Mouse (Mus musculus): Measurements from ENCODE around the gene Aebp1. TPM values are rescaled to one million over a fixed set of nuclear protein-coding genes. Genes with fewer than 3 reads are reported as not detected.

The Aebp1 gene
- polyA plus RNA-seq, 1 experiment from 2014 or later = 20.5 TPM

- no peak overlapping the region for H3K4me2 ChIP-seq
- no peak overlapping the region for H3K9ac ChIP-seq
- peaks cover 8% of the 10 kb centered on the region for H3K4me1 ChIP-seq
- H3K27me3 ChIP-seq = no peaks in the 10 kb centered on the region
- H3K27ac ChIP-seq = no peak overlapping the region
- H3K36me3 ChIP-seq (replicated peaks) = no peaks in the 10 kb centered on the region
- 97% methylated on average over 2 of the region's 2 CpGs for WGBS
- ATAC-seq (ENCODE audit: low FRiP score) = no peak
- no peak overlapping the region for H3K4me3 ChIP-seq (replicated peaks)
- no peaks in the 10 kb centered on the region for H3K9me3 ChIP-seq
Measured at GRCm38 (mm10) chr11:5841751-5842150, 20.0 kb upstream of the Aebp1 start.

- H3K9me3 ChIP-seq = no peaks in the 10 kb centered on the region
- no peak overlapping the region for H3K4me2 ChIP-seq
- no peak overlapping the region for H3K4me3 ChIP-seq (replicated peaks)
- WGBS = 88% methylated on average over 3 of the region's 3 CpGs
- H3K27me3 ChIP-seq = no peaks in the 10 kb centered on the region
- no peak for ATAC-seq (ENCODE audit: low FRiP score)
- H3K36me3 ChIP-seq (replicated peaks) = no peaks in the 10 kb centered on the region
- no peak overlapping the region for H3K27ac ChIP-seq
- H3K4me1 ChIP-seq = no peaks in the 10 kb centered on the region
- no peak overlapping the region for H3K9ac ChIP-seq
Measured at GRCm38 (mm10) chr11:5843131-5843530, 18.6 kb upstream of the Aebp1 start.

DNA sequence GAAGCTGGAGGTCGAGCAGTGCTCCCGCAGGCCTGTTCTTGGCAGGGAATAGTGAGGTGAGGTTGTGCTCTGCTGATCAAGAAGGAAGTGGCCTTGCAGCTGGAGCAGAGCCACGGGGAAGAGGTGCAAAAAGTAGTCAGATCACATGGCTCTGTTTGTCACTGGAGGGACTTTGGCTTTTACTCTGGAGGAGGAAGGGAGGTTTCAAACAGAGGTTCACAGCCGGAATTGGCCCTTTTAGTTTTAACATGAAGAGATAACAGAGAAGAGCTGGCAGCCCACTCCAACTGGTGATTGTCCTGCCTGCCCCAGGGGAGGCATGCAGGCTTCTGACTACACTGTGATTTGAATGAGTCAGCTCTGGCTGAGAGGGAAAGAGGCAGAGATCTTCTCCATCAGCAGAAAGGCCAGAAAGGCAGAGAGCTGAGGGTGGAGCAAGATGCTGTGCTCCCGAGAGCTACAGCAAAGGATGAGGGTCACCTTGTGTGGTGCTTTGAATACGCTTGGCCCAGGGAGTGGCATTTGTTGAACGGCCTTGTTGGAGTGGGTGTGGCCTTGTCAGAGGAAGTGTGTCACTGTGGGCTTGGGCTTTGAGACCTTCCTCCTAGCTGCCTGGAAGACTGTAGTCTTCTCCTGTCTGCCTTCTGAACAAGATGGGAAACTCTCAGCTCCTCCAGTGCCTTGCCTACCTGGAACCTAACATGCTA lies 15.0 kb upstream of the Aebp1 start:
- WGBS = 81% methylated on average over 7 of the region's 7 CpGs
- no peaks in the 10 kb centered on the region for H3K36me3 ChIP-seq (replicated peaks)

GRCm38 (mm10) chr11:5848741-5849140 lies 13.0 kb upstream of the Aebp1 start:
- H3K27ac ChIP-seq = no peak overlapping the region

More for the DNA sequence above, 15.0 kb upstream of the Aebp1 start:
- H3K4me3 ChIP-seq (replicated peaks) = no peak overlapping the region
- ATAC-seq (ENCODE audit: low FRiP score) = no peak
- H3K9me3 ChIP-seq = no peaks in the 10 kb centered on the region
- no peak overlapping the region for H3K27ac ChIP-seq
- H3K9ac ChIP-seq = no peak overlapping the region
- H3K4me2 ChIP-seq = no peak overlapping the region
- H3K4me1 ChIP-seq = peaks cover 2% of the 10 kb centered on the region; the same call in 1 of the 2 replicates
- H3K27me3 ChIP-seq = no peaks in the 10 kb centered on the region

DNA sequence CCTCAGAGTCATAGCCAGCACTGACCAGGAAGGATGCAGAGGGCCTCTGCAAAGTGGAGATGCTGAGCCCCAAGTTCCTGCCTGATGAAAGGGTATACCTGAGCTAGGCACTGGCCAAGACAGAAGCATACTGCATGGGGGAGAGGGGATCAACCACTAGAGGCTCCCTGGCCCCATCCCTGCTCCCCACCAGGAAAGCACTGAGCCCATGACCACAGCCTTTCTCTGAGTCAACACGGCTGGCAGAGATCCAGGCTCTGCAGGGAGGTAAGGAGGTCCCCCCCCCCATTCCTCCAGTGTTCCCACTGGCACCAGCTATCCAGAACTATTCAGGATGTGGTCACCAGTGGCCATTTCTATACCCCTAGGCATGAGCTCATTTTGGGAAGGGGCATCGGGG lies 12.4 kb upstream of the Aebp1 start:
- H3K4me1 ChIP-seq = peaks cover 2% of the 10 kb centered on the region; the same call in 1 of the 2 replicates
- H3K27ac ChIP-seq = no peak overlapping the region
- no peaks in the 10 kb centered on the region for H3K9me3 ChIP-seq
- H3K27me3 ChIP-seq = no peaks in the 10 kb centered on the region
- no peak overlapping the region for H3K9ac ChIP-seq
- no peak for ATAC-seq (ENCODE audit: low FRiP score)
- no peak overlapping the region for H3K4me2 ChIP-seq
- WGBS = 63% methylated on average over 2 of the region's 2 CpGs
- no peak overlapping the region for H3K4me3 ChIP-seq (replicated peaks)
- no peaks in the 10 kb centered on the region for H3K36me3 ChIP-seq (replicated peaks)

More at GRCm38 (mm10) chr11:5848741-5849140, 13.0 kb upstream of the Aebp1 start:
- no peak overlapping the region for H3K4me3 ChIP-seq (replicated peaks)
- no peaks in the 10 kb centered on the region for H3K9me3 ChIP-seq
- WGBS = 52% methylated on average over 6 of the region's 6 CpGs
- no peak overlapping the region for H3K9ac ChIP-seq
- peaks cover 2% of the 10 kb centered on the region; the same call in 1 of the 2 replicates for H3K4me1 ChIP-seq
- no peak overlapping the region for H3K4me2 ChIP-seq
- no peaks in the 10 kb centered on the region for H3K27me3 ChIP-seq
- H3K36me3 ChIP-seq (replicated peaks) = no peaks in the 10 kb centered on the region
- peak; percentile 53 for ATAC-seq (ENCODE audit: low FRiP score)

DNA sequence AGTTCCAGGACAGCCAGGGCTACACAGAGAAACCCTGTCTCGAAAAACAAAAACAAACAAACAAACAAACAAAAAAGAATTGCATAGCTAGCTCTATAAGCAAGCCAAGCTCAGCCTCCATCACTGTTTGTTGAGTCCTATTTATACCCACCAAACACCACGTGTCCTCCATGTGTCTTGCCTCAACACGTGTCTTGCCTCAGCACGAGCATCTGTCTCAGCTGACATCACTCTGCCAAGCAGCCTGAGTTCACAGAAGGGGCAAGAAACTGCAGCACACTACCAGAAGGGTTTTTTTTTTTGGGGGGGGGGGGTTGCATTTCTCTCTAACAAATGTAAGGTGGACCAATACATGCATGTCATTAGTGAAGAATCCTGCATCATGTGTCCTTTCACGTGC lies 11.3 kb upstream of the Aebp1 start:
- no peak overlapping the region for H3K9ac ChIP-seq
- no peaks in the 10 kb centered on the region for H3K36me3 ChIP-seq (replicated peaks)
- H3K4me3 ChIP-seq (replicated peaks) = no peak overlapping the region
- H3K4me1 ChIP-seq = peaks cover 2% of the 10 kb centered on the region; the same call in 1 of the 2 replicates
- WGBS = 75% methylated on average over 5 of the region's 5 CpGs
- H3K9me3 ChIP-seq = no peaks in the 10 kb centered on the region
- H3K27ac ChIP-seq = no peak overlapping the region
- no peak for ATAC-seq (ENCODE audit: low FRiP score)
- no peak overlapping the region for H3K4me2 ChIP-seq
- no peaks in the 10 kb centered on the region for H3K27me3 ChIP-seq

DNA sequence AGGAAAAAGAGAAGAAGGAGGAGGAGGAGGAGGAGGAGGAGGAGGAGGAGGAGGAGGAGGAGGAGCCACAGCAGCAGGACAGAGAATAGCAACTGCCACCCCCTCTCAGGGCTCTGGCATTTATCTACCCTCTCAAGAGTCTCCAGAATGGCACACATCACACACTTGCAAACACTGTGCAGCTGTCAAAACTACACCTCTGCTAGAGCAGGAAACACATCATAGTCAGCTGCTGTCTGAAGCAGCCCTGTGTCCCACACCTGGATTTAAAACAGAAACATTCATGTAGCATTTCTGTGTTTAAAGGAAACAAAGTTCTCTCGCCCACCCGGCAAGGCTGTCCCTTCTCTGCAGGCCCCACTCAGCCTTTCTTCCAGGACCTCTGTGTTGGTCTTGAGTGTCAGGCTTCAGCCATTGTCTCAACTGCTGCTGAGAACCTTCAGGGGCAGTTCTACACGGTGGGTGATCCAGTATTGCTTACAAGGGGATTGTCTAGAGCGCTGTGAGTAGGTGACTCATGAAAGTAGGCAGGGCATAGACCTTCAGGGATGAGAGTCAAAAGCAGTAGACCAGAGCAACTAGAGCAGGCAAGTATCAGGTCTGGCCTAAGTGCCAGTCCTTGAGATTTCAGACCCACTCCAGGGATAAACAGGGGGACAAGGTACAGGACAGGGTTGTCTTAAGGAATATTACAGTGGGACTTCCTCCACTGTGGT lies 10.6 kb upstream of the Aebp1 start:
- Histone ChIP-seq H3K9ac (no peak overlapping the region), H3K9me3 (no peaks in the 10 kb centered on the region), H3K27me3 (0 out of 2 replicates have a peak, but pooled peaks cover 4% of the 10 kb centered on the region), H3K4me2 (no peak overlapping the region), H3K4me3 (replicated peaks) (no peak overlapping the region), H3K36me3 (replicated peaks) (no peaks in the 10 kb centered on the region), H3K27ac (no peak overlapping the region), H3K4me1 (peaks cover 2% of the 10 kb centered on the region; the same call in 1 of the 2 replicates)
- 51% methylated on average over 4 of the region's 4 CpGs for WGBS
- no peak for ATAC-seq (ENCODE audit: low FRiP score)

DNA sequence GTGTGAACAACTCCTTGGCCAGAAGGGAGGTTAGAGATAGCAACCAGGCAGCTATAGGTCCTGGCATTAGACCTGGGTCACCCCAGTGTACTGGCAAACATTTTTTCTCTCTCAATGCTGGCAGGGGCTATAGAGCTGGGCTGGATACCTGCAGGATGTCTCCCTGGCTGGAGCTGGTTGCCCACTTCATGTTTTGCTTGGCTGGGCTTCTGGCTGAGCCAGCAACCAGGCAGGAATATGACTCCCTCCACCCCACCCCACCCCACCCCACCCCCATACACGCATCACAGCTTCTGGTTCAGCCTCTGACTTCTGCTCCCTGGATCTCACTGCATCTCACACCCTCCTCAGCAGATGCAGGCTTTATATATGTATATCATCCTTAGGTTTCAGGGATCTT lies 9.4 kb upstream of the Aebp1 start:
- no peak overlapping the region for H3K4me2 ChIP-seq
- no peaks in the 10 kb centered on the region for H3K9me3 ChIP-seq
- H3K36me3 ChIP-seq (replicated peaks) = no peaks in the 10 kb centered on the region
- no peak for ATAC-seq (ENCODE audit: low FRiP score)
- no peak overlapping the region for H3K27ac ChIP-seq
- H3K4me1 ChIP-seq = peaks cover 2% of the 10 kb centered on the region; the same call in 1 of the 2 replicates
- H3K4me3 ChIP-seq (replicated peaks) = no peak overlapping the region
- WGBS = 79% methylated on average over 1 of the region's 1 CpGs
- H3K9ac ChIP-seq = no peak overlapping the region
- H3K27me3 ChIP-seq = 0 out of 2 replicates have a peak, but pooled peaks cover 4% of the 10 kb centered on the region

DNA sequence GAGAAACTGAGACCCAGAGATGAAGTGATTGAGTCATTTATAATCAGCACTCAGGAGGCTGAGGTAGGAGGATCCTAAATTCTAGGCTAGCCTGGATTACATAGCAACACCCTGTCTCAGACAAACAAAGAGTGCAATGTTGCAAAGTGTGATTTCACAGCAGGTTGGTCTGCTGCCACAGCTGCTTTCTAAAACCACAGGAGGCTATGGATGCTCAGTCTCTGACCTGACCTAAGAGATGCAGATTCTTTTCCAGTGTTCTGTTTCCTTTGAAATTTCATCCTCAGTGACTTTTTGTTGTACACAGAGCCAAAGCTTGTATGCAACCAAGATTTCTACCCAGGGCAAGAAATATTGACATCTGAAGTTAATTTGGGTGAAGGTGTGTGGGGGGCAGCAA lies 6.3 kb upstream of the Aebp1 start:
- Histone ChIP-seq H3K4me1 (no peaks in the 10 kb centered on the region), H3K4me2 (no peak overlapping the region), H3K9me3 (0 out of 2 replicates have a peak, but pooled peaks cover 3% of the 10 kb centered on the region), H3K36me3 (replicated peaks) (no peaks in the 10 kb centered on the region), H3K27me3 (peaks cover 16% of the 10 kb centered on the region), H3K9ac (no peak overlapping the region), H3K4me3 (replicated peaks) (no peak overlapping the region), H3K27ac (no peak overlapping the region)
- ATAC-seq (ENCODE audit: low FRiP score) = no peak

- Histone ChIP-seq H3K27me3 (peaks cover 21% of the 10 kb centered on the region), H3K9ac (no peak overlapping the region), H3K4me2 (no peak overlapping the region), H3K9me3 (0 out of 2 replicates have a peak, but pooled peaks cover 3% of the 10 kb centered on the region), H3K36me3 (replicated peaks) (no peaks in the 10 kb centered on the region), H3K4me1 (0 out of 2 replicates have a peak, but pooled peaks cover 2% of the 10 kb centered on the region), H3K27ac (no peak overlapping the region), H3K4me3 (replicated peaks) (no peak overlapping the region)
- 48% methylated on average over 7 of the region's 7 CpGs for WGBS
- no peak for ATAC-seq (ENCODE audit: low FRiP score)
Measured at GRCm38 (mm10) chr11:5855902-5856301, 5.8 kb upstream of the Aebp1 start.

DNA sequence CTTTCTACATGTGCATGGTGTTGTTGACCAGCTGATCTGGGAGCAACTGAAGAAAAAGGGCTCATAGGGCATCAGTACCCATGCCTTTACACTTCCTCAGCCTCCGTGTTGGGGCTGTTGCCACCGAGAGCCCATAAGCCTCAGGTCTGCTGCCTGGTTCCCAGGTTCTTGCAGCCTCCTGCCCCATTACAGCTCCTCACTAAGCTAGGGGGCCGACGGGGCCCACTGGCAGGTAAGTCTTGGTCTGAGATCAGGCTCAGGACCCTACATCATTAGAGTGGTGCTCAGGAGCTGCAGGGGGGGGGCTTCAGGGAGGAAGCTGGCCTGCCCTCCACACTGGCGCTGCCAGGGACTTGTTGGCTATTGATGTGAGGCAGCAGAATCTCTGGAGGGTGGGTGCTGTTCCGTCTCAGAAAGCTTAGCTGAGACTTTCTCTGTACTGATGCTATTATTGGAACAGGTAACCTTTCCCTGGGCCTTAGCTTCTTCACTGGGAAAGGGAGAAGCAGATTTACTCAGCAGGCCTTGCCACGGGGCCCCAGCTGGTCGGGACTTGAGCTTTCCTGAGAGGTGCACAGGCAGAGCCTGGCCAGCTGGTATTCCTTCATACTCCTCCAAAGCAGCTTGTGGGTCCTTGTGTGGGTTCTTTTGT lies 5.1 kb upstream of the Aebp1 start:
- Histone ChIP-seq H3K36me3 (replicated peaks) (no peaks in the 10 kb centered on the region), H3K4me2 (no peak overlapping the region), H3K4me1 (peaks cover 7% of the 10 kb centered on the region), H3K27me3 (peaks cover 28% of the 10 kb centered on the region), H3K27ac (no peak overlapping the region), H3K4me3 (replicated peaks) (no peak overlapping the region), H3K9ac (no peak overlapping the region), H3K9me3 (0 out of 2 replicates have a peak, but pooled peaks cover 3% of the 10 kb centered on the region)
- 83% methylated on average over 8 of the region's 8 CpGs for WGBS
- ATAC-seq (ENCODE audit: low FRiP score) = no peak

- H3K27ac ChIP-seq = no peak overlapping the region
- peaks cover 13% of the 10 kb centered on the region for H3K4me1 ChIP-seq
- 61% methylated on average over 1 of the region's 1 CpGs for WGBS
- H3K9ac ChIP-seq = no peak overlapping the region
- no peak overlapping the region for H3K4me2 ChIP-seq
- H3K9me3 ChIP-seq = 0 out of 2 replicates have a peak, but pooled peaks cover 3% of the 10 kb centered on the region
- H3K4me3 ChIP-seq (replicated peaks) = no peak overlapping the region
- peaks cover 49% of the 10 kb centered on the region for H3K27me3 ChIP-seq
- ATAC-seq (ENCODE audit: low FRiP score) = no peak
- H3K36me3 ChIP-seq (replicated peaks) = no peaks in the 10 kb centered on the region
Measured at GRCm38 (mm10) chr11:5858723-5859122, 3.0 kb upstream of the Aebp1 start.
